Mouse (Mus musculus) forebrain, embryonic 16.5 days (tissue): ENCODE measurements around the gene A830018L16Rik. TPM values are rescaled to one million over a fixed set of nuclear protein-coding genes. Genes with fewer than 3 reads are reported as not detected.
A peak's percentile ranks its signal among the peaks of the same experiment; 100 is the strongest.

Experiments
- ATAC-seq: fragments of 200-750 bp; cut with Nextera tagmentation; 2 replicates; pipeline ENCODE4 v1.8.0; 2017; ENCODE audit warnings: mild to moderate bottlenecking, moderate library complexity
- H3K27ac ChIP-seq: fragments of 300-500 bp; sonication (generic); 2 replicates; pipeline ENCODE4 v1.5.1; 2014; ENCODE audit warnings: low read length, control low read depth
- H3K27me3 ChIP-seq: fragments of 300-500 bp; sonication (generic); replicated peaks from 2 replicates; pipeline ENCODE4 v1.6.1; 2014; ENCODE audit warnings: low read length; ENCODE audit not compliant: control insufficient read depth, insufficient read depth
- H3K36me3 ChIP-seq: fragments of 300-500 bp; sonication (generic); 2 replicates; pipeline ENCODE4 v1.6.1; 2014; ENCODE audit not compliant: control insufficient read depth, insufficient read depth
- H3K4me1 ChIP-seq: fragments of 300-500 bp; sonication (generic); replicated peaks from 2 replicates; pipeline ENCODE4 v1.6.1; 2014; ENCODE audit warnings: low read length; ENCODE audit not compliant: control insufficient read depth, insufficient read depth
- H3K4me2 ChIP-seq: fragments of 300-500 bp; sonication (generic); 2 replicates; pipeline ENCODE4 v1.6.1; 2014; ENCODE audit warnings: mild to moderate bottlenecking, low read length, control low read depth
- H3K4me3 ChIP-seq: fragments of 300-500 bp; sonication (generic); replicated peaks from 2 replicates; pipeline ENCODE4 v1.5.1; 2014; ENCODE audit warnings: mild to moderate bottlenecking, low read length, control low read depth
- H3K9ac ChIP-seq: fragments of 300-500 bp; sonication (generic); replicated peaks from 2 replicates; pipeline ENCODE4 v1.6.1; 2014; ENCODE audit warnings: low read depth, low read length, control low read depth
- H3K9me3 ChIP-seq: fragments of 300-500 bp; sonication (generic); 2 replicates; pipeline ENCODE4 v1.6.1; 2016; ENCODE audit warnings: low read length; ENCODE audit not compliant: control insufficient read depth
- WGBS: fragments of 180-500 bp; shearing (Covaris S2); extraction: QIAGEN DNeasy Blood & Tissue Kit; methylation state at CpG from one replicate; pipeline ENCODE4 v1.1.7; 2014; 5-methylcytosine and 5-hydroxymethylcytosine counted together
- polyA plus RNA-seq: library from polyadenylated mRNA; unstranded; fragments of >200 nt; fragmentation: Nextera tagmentation; extraction: Ambion mirVana; gene quantifications from 2 replicates; pipeline ENCODE4 v1.2.1, GENCODE M21; 2015

Gene A830018L16Rik
- polyA plus RNA-seq, 1 experiment from 2014 or later = 8.6 TPM

DNA sequence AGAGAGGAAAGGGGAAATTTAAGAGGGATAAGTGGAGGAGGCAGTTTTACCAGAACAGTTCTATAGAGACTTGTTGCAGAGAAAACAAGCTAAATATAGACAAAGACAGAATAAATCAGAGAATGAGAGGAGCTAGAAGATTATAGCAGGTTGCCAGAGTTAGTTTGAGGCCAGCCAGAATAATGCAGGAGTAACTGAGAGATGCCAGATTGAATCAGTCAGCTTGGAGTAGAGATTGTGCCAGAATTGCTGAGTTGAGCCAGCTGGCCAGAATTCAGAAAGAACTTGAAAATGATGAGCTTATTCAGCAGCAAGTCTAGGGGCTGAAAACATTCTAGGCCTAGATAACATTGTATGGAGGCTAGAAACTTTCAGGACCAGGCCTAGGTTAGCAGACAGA lies 502.0 kb downstream of the A830018L16Rik start:
- no peak for ATAC-seq
- H3K9me3 ChIP-seq = peaks cover 7% of the 10 kb centered on the region

DNA sequence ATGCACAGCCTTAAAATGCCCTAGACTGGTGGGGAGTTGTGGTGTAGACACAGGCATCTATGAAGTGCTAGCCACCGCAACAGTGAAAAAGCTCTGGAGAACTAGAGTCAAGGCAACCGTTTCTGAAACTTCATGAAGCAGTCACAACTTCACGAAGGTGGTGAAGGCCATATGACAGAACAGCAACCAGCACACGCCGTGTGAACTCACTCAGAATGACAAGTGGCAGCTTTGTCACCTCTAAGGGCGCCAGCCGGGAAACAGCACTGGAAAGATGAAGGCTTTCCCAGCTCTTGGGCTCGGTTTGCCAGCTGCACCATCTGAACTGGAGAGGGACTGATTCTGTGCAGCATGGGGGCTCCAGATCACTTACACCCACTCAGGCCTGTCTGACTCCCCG lies 523.1 kb downstream of the A830018L16Rik start:
- no peaks in the 10 kb centered on the region for H3K27me3 ChIP-seq
- 70% methylated on average over 9 of the region's 9 CpGs for WGBS
- no peak overlapping the region for H3K4me3 ChIP-seq
- H3K9ac ChIP-seq = no peak overlapping the region
- no peaks in the 10 kb centered on the region for H3K9me3 ChIP-seq
- no peak overlapping the region for H3K4me2 ChIP-seq
- no peaks in the 10 kb centered on the region for H3K36me3 ChIP-seq
- ATAC-seq = peak; percentile 76
- H3K4me1 ChIP-seq = no peaks in the 10 kb centered on the region
- no peak overlapping the region for H3K27ac ChIP-seq

More for the DNA sequence above, 502.0 kb downstream of the A830018L16Rik start:
- Histone ChIP-seq H3K4me2 (no peak overlapping the region), H3K27ac (no peak overlapping the region), H3K9ac (no peak overlapping the region), H3K4me3 (no peak overlapping the region), H3K27me3 (no peaks in the 10 kb centered on the region), H3K4me1 (no peaks in the 10 kb centered on the region), H3K36me3 (no peaks in the 10 kb centered on the region)

DNA sequence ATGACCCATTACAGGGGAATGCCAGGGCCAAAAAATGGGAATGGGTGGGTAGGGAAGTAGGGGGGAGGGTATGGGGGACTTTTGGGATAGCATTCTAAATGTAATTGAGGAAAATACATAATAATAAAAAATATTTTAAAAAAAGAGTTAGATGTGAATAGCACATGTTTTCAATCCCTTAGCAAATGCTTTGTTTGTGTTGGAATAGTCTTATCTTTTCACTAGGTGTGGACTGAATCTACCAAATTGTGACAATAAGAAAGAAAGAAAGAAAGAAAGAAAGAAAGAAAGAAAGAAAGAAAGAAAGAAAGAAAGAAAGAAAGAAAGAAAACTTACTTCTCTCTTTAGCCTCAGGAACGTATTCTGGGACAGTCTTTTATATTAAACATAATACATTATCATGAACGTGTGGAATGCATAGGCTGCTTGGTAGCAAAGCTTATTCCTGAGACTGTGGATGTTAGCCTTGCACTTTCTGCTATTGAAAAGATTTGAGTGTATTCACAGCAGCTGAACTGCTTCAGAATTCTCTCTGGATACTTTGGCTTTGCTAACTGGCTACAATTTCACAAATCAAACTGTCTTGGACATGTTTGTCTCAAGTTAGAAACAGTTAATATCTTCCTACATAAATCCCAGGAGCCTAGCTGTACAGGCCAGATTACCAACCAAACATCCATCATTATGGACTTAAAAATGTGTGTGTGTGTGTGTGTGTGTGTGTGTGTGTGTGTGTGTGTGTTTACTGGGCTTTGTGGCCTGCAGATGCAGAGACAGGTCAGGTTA lies 545.7 kb downstream of the A830018L16Rik start:
- 63% methylated on average over 2 of the region's 2 CpGs for WGBS

DNA sequence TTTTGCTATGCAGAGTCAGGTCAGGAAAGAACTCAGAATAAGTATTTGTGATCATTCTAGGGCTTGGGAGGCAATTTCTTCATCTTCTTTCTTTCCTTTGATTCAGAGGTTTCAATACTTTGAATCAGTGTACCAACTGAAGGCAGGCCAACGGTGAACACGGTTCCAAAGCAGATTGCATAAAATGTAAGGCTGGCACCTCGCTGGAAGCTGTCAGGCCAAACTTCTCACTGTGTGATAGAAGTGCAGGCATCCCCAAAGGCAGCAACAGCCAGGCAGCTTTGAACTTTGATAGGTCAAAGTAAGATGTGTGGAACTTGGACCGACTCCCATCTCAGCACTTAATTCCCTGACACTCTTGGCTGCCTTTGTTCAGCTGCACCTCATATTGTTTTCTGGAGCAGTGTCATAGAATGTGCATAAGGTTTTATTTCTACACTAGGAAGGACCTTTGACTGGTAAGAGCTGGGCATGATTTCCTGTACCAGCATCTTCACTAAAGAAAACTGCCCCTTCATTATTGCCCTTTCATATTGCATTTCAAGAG lies 568.8 kb downstream of the A830018L16Rik start:
- peak; percentile 54; the same call in 1 of the 2 replicates for ATAC-seq
- no peak overlapping the region for H3K27ac ChIP-seq
- H3K4me3 ChIP-seq = no peak overlapping the region
- H3K27me3 ChIP-seq = no peaks in the 10 kb centered on the region
- no peak overlapping the region for H3K4me2 ChIP-seq
- no peaks in the 10 kb centered on the region for H3K36me3 ChIP-seq
- H3K4me1 ChIP-seq = no peaks in the 10 kb centered on the region
- WGBS = 70% methylated on average over 4 of the region's 4 CpGs
- H3K9me3 ChIP-seq = no peaks in the 10 kb centered on the region
- H3K9ac ChIP-seq = no peak overlapping the region

More for the DNA sequence above, 545.7 kb downstream of the A830018L16Rik start:
- Histone ChIP-seq H3K27me3 (no peaks in the 10 kb centered on the region), H3K36me3 (no peaks in the 10 kb centered on the region), H3K9ac (no peak overlapping the region), H3K4me2 (no peak overlapping the region), H3K4me1 (no peaks in the 10 kb centered on the region), H3K27ac (no peak overlapping the region), H3K9me3 (no peaks in the 10 kb centered on the region), H3K4me3 (no peak overlapping the region)
- no peak for ATAC-seq

DNA sequence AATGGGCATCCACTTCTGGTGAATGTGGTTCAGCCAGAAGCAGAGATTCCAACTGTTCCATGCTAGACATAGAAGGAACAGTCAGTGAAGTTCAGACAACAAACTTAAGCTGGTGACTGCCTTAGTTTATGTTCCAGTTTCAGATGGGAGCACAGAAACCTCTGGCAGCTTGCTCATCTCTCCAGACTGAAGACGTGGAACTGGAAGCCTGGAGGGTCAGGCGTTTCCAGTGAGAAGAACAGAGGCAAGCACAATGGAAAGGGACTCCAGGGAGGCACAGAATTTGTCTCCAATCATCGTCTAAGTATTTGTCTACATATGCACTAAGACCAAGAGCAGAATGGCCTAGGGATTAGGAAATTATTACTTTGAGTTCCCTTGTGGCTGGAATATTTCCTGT lies 576.1 kb downstream of the A830018L16Rik start:
- Histone ChIP-seq H3K9me3 (no peaks in the 10 kb centered on the region), H3K9ac (no peak overlapping the region), H3K27ac (no peak overlapping the region), H3K36me3 (no peaks in the 10 kb centered on the region), H3K4me1 (no peaks in the 10 kb centered on the region), H3K27me3 (no peaks in the 10 kb centered on the region), H3K4me3 (no peak overlapping the region), H3K4me2 (no peak overlapping the region)
- WGBS = 70% methylated on average over 3 of the region's 3 CpGs
- no peak for ATAC-seq

DNA sequence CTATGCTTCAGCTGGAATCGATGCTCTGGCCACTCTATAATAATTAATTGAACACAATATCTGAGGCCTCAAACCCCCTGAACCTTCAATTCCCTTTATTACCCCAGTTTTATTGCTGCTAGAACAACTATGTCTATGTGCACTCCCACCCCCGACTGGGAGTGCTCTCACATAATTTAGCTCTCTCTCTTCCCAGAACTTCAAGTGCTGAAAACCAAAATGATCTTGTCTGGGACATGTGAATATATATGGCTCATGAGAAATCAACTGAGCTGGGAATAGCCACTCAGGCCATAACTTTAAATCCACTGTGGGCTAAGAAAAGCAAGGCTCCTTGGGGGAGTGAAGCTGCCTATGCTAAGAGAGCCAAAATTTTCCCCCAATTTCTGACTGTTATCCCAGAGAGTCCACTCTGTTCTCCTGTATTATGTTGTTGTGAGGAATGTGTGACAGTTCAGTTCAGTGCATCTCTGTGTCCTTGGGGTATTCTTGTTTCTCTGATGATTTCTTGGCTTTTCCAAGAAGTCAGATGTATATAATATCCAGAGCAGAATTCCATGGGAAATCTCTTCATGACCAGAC lies 582.5 kb downstream of the A830018L16Rik start:
- no peak overlapping the region for H3K4me2 ChIP-seq
- no peak overlapping the region for H3K4me3 ChIP-seq
- H3K4me1 ChIP-seq = 0 out of 2 replicates have a peak, but pooled peaks cover 3% of the 10 kb centered on the region
- 82% methylated on average over 2 of the region's 2 CpGs for WGBS
- no peak for ATAC-seq
- H3K27me3 ChIP-seq = no peaks in the 10 kb centered on the region
- H3K9ac ChIP-seq = no peak overlapping the region
- no peaks in the 10 kb centered on the region for H3K9me3 ChIP-seq
- no peak overlapping the region for H3K27ac ChIP-seq
- no peaks in the 10 kb centered on the region for H3K36me3 ChIP-seq

DNA sequence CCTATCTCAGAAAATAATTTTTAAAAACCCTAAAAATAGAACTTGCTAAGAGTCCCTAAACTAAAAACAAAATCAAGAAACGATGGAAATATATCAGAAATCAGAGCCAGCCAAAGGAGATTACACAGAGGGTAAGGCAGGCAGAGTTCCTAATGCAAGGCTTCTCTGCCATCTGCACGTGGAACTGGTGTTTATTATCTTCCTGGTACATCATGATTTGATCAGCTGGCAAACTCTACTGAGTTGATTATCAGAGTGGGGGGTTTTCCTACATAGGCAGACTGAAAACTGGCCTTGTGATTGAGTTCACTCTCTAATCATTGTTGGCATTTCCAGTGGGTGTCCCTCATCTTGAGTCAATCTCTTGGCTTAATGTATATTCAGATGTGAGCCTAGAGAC lies 583.7 kb downstream of the A830018L16Rik start:
- 50% methylated on average over 2 of the region's 2 CpGs for WGBS
- H3K4me1 ChIP-seq = 0 out of 2 replicates have a peak, but pooled peaks cover 3% of the 10 kb centered on the region
- ATAC-seq = no peak
- H3K27ac ChIP-seq = no peak overlapping the region
- H3K4me3 ChIP-seq = no peak overlapping the region
- no peaks in the 10 kb centered on the region for H3K27me3 ChIP-seq
- H3K36me3 ChIP-seq = no peaks in the 10 kb centered on the region
- H3K4me2 ChIP-seq = no peak overlapping the region
- H3K9me3 ChIP-seq = no peaks in the 10 kb centered on the region
- no peak overlapping the region for H3K9ac ChIP-seq

DNA sequence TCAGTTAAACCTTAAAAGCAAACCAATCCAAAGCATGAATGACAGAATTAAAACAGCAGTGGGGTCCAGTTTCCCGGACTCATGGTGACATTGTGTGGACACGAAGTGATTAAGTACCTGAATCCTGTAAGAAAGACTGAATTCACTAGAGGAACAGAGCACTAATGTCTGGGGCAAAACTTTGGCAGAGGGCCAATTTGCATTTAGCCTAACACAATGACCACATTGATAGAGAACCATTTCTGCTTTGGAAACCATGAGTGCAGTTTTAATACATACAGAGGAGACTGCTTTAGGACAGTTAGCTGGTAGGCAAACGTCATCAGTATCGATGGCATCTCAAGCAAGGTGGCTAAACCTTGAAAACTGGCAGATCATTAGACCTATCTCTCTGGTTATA lies 586.7 kb downstream of the A830018L16Rik start:
- H3K4me2 ChIP-seq = no peak overlapping the region
- 8% methylated on average over 4 of the region's 4 CpGs for WGBS
- no peak overlapping the region for H3K27ac ChIP-seq
- H3K27me3 ChIP-seq = no peaks in the 10 kb centered on the region
- no peaks in the 10 kb centered on the region for H3K36me3 ChIP-seq
- peak; percentile 71 for ATAC-seq
- no peak overlapping the region for H3K4me3 ChIP-seq
- H3K9me3 ChIP-seq = no peaks in the 10 kb centered on the region
- no peak overlapping the region for H3K9ac ChIP-seq
- 0 out of 2 replicates have a peak, but pooled peaks cover 3% of the 10 kb centered on the region for H3K4me1 ChIP-seq

DNA sequence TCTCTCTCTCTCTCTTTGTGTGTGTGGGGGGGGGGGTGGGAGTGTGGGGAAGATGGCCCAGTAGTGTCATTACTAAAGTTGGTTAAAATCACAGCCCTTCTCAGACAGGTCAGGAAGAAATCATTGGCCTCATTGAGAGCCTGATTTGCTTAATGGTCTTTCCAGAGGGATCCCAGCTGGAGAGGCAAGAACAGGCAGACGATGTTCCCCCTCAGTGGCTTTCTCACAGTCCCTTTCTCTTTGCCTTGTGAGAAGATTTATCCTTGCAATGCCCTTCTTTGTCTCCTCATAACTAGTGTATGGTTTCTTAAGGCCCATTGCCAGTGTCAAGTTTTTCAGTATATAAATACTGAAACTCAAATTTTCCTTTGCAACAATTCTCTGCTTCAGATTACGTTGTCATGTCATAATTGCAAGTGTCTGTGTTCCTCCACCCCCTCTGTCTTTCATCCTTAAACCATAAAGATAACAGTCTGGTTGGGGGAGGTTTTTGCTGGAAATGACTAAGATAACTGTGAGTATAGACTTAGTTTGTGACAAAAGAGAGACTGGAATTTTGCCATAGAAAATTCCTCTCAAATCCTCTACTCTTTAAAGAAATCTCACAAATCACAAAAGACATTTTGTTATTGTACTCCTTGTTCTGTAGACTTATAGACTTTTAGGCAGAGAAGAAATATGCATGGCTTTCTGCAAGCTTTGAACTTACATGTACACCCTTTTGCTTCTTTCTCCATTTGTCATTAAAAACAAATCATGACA lies 595.1 kb downstream of the A830018L16Rik start:
- no peaks in the 10 kb centered on the region for H3K4me1 ChIP-seq
- no peak overlapping the region for H3K27ac ChIP-seq
- no peaks in the 10 kb centered on the region for H3K9me3 ChIP-seq
- no peak overlapping the region for H3K4me2 ChIP-seq
- H3K36me3 ChIP-seq = no peaks in the 10 kb centered on the region
- H3K27me3 ChIP-seq = no peaks in the 10 kb centered on the region
- no peak for ATAC-seq
- H3K4me3 ChIP-seq = no peak overlapping the region
- H3K9ac ChIP-seq = no peak overlapping the region
- 44% methylated on average over 2 of the region's 2 CpGs for WGBS
